Mouse (Mus musculus): ENCODE results near the gene Btg4. TPM values are rescaled to one million over a fixed set of nuclear protein-coding genes. Genes with fewer than 3 reads are reported as not detected.
A peak's percentile ranks its signal among the peaks of the same experiment; 100 is the strongest.

The Btg4 gene
- polyA plus RNA-seq, 1 experiment from 2014 or later, result not detected

GRCm38 (mm10) chr9:51030147-51030546 is 30.6 kb upstream of the Btg4 start:
- DNase-seq (no peak), ATAC-seq (ENCODE audit: insufficient read depth) (no peak)
- Histone ChIP-seq H3K4me1 (ENCODE audit: insufficient read depth) (no peaks in the 10 kb centered on the region), H3K9ac (no peak overlapping the region), H3K36me3 (ENCODE audit: insufficient read depth) (no peaks in the 10 kb centered on the region), H3K4me3 (ENCODE audit: low read depth, low read length) (no peak overlapping the region), H3K27ac (ENCODE audit: low read depth) (no peak overlapping the region), H3K27me3 (ENCODE audit: insufficient read depth, low read length) (peaks cover 3% of the 10 kb centered on the region; the same call in 1 of the 2 replicates), H3K9me3 (ENCODE audit: low read depth, low read length) (no peaks in the 10 kb centered on the region), H3K4me2 (no peak overlapping the region)
- TF ChIP-seq CTCF (IDR thresholded peaks at IDR 0.05; ENCODE audit: low read depth), result no peak
- WGBS, result 21% methylated on average over 1 of the region's 1 CpGs

GRCm38 (mm10) chr9:51031603-51032002 is 29.1 kb upstream of the Btg4 start:
- H3K4me2 ChIP-seq, result no peak overlapping the region
- H3K36me3 ChIP-seq (ENCODE audit: insufficient read depth), result no peaks in the 10 kb centered on the region
- H3K9me3 ChIP-seq (ENCODE audit: low read depth, low read length), result no peaks in the 10 kb centered on the region
- H3K27ac ChIP-seq (ENCODE audit: low read depth), result no peak overlapping the region
- ATAC-seq (ENCODE audit: insufficient read depth) (no peak), DNase-seq (no peak)
- H3K9ac ChIP-seq, result no peak overlapping the region
- 50% methylated on average over 6 of the region's 6 CpGs for WGBS
- H3K4me3 ChIP-seq (ENCODE audit: low read depth, low read length), result no peak overlapping the region
- H3K4me1 ChIP-seq (ENCODE audit: insufficient read depth), result no peaks in the 10 kb centered on the region
- peaks cover 3% of the 10 kb centered on the region; the same call in 1 of the 2 replicates for H3K27me3 ChIP-seq (ENCODE audit: insufficient read depth, low read length)
- TF ChIP-seq CTCF (IDR thresholded peaks at IDR 0.05; ENCODE audit: low read depth), result no peak

GRCm38 (mm10) chr9:51032291-51032690 is 28.4 kb upstream of the Btg4 start:
- Histone ChIP-seq H3K9ac (no peak overlapping the region), H3K27me3 (ENCODE audit: insufficient read depth, low read length) (peaks cover 3% of the 10 kb centered on the region; the same call in 1 of the 2 replicates), H3K4me2 (no peak overlapping the region), H3K36me3 (ENCODE audit: insufficient read depth) (no peaks in the 10 kb centered on the region), H3K4me1 (ENCODE audit: insufficient read depth) (no peaks in the 10 kb centered on the region), H3K4me3 (ENCODE audit: low read depth, low read length) (no peak overlapping the region), H3K9me3 (ENCODE audit: low read depth, low read length) (no peaks in the 10 kb centered on the region), H3K27ac (ENCODE audit: low read depth) (no peak overlapping the region)
- DNase-seq, result no peak
- 69% methylated on average over 8 of the region's 8 CpGs for WGBS
- no peak for ATAC-seq (ENCODE audit: insufficient read depth)
- TF ChIP-seq CTCF (IDR thresholded peaks at IDR 0.05; ENCODE audit: low read depth), result no peak

- H3K9me3 ChIP-seq (ENCODE audit: low read depth, low read length), result no peaks in the 10 kb centered on the region
- peaks cover 3% of the 10 kb centered on the region; the same call in 1 of the 2 replicates for H3K27me3 ChIP-seq (ENCODE audit: insufficient read depth, low read length)
- H3K4me1 ChIP-seq (ENCODE audit: insufficient read depth), result no peaks in the 10 kb centered on the region
- no peak overlapping the region for H3K4me3 ChIP-seq (ENCODE audit: low read depth, low read length)
- no peaks in the 10 kb centered on the region for H3K36me3 ChIP-seq (ENCODE audit: insufficient read depth)
- ATAC-seq (ENCODE audit: insufficient read depth) (no peak), DNase-seq (no peak)
- no peak overlapping the region for H3K4me2 ChIP-seq
- no peak for TF ChIP-seq CTCF (IDR thresholded peaks at IDR 0.05; ENCODE audit: low read depth)
- H3K27ac ChIP-seq (ENCODE audit: low read depth), result no peak overlapping the region
- WGBS, result 66% methylated on average over 3 of the region's 3 CpGs
- H3K9ac ChIP-seq, result no peak overlapping the region
These were observed 27.7 kb upstream of the Btg4 start for GRCm38 (mm10) chr9:51032785-51033529.

GRCm38 (mm10) chr9:51041491-51041980 is 19.2 kb upstream of the Btg4 start:
- no peaks in the 10 kb centered on the region for H3K36me3 ChIP-seq (ENCODE audit: insufficient read depth)
- WGBS, result 85% methylated on average over 7 of the region's 7 CpGs
- H3K27ac ChIP-seq (ENCODE audit: low read depth), result no peak overlapping the region

GRCm38 (mm10) chr9:51042136-51042535 is 18.6 kb upstream of the Btg4 start:
- Histone ChIP-seq H3K4me2 (no peak overlapping the region), H3K4me1 (ENCODE audit: insufficient read depth) (no peaks in the 10 kb centered on the region), H3K27ac (ENCODE audit: low read depth) (no peak overlapping the region), H3K36me3 (ENCODE audit: insufficient read depth) (no peaks in the 10 kb centered on the region), H3K27me3 (ENCODE audit: insufficient read depth, low read length) (no peaks in the 10 kb centered on the region), H3K9ac (no peak overlapping the region), H3K9me3 (ENCODE audit: low read depth, low read length) (no peaks in the 10 kb centered on the region), H3K4me3 (ENCODE audit: low read depth, low read length) (no peak overlapping the region)
- WGBS, result 59% methylated on average over 6 of the region's 6 CpGs
- TF ChIP-seq CTCF (IDR thresholded peaks at IDR 0.05; ENCODE audit: low read depth), result no peak
- DNase-seq (no peak), ATAC-seq (ENCODE audit: insufficient read depth) (no peak)

More at GRCm38 (mm10) chr9:51041491-51041980, 19.2 kb upstream of the Btg4 start:
- Histone ChIP-seq H3K9ac (no peak overlapping the region), H3K4me2 (no peak overlapping the region), H3K9me3 (ENCODE audit: low read depth, low read length) (no peaks in the 10 kb centered on the region), H3K4me1 (ENCODE audit: insufficient read depth) (no peaks in the 10 kb centered on the region), H3K4me3 (ENCODE audit: low read depth, low read length) (no peak overlapping the region), H3K27me3 (ENCODE audit: insufficient read depth, low read length) (no peaks in the 10 kb centered on the region)
- no peak for TF ChIP-seq CTCF (IDR thresholded peaks at IDR 0.05; ENCODE audit: low read depth)
- no peak for DNase-seq
- no peak for ATAC-seq (ENCODE audit: insufficient read depth)

- Histone ChIP-seq H3K27ac (ENCODE audit: low read depth) (no peak overlapping the region), H3K9ac (no peak overlapping the region), H3K9me3 (ENCODE audit: low read depth, low read length) (no peaks in the 10 kb centered on the region), H3K4me2 (no peak overlapping the region), H3K4me1 (ENCODE audit: insufficient read depth) (no peaks in the 10 kb centered on the region), H3K4me3 (ENCODE audit: low read depth, low read length) (no peak overlapping the region), H3K36me3 (ENCODE audit: insufficient read depth) (no peaks in the 10 kb centered on the region), H3K27me3 (ENCODE audit: insufficient read depth, low read length) (no peaks in the 10 kb centered on the region)
- WGBS, result 52% methylated on average over 3 of the region's 3 CpGs
- DNase-seq (peak; percentile 58), ATAC-seq (ENCODE audit: insufficient read depth) (no peak)
- TF ChIP-seq CTCF (IDR thresholded peaks at IDR 0.05; ENCODE audit: low read depth), result peak; percentile 44
These were observed 8.5 kb upstream of the Btg4 start for GRCm38 (mm10) chr9:51052180-51052579.
